Mouse (Mus musculus) forelimb bud, embryonic 11.5 days (tissue): ENCODE measurements at regions not wholly inside any gene's neighbourhood (a gene's known extent, or its start where the extent isn't known, plus 50 kb on each side); places are given as distances from the start of the nearest gene placed in this dataset.
"Not testable (repeated sequence)": the region's sequence is repeated elsewhere in the genome, so short reads cannot be mapped to it uniquely, and the experiment has no call there.

Experiments used
- DNase-seq: peaks from one replicate; pipeline ENCODE4 v3.0.0-alpha.2; 2012; ENCODE audit warnings: low read depth, low spot score

- no peak for DNase-seq
Measured at GRCm38 (mm10) chr6:13006596-13006995, 63.0 kb upstream of the Tmem106b start.

- no peak for DNase-seq
Measured at GRCm38 (mm10) chr6:12994701-12995100, 74.9 kb upstream of the Tmem106b start.

- no peak for DNase-seq
Measured at GRCm38 (mm10) chr6:12993772-12994171, 75.8 kb upstream of the Tmem106b start.

DNA sequence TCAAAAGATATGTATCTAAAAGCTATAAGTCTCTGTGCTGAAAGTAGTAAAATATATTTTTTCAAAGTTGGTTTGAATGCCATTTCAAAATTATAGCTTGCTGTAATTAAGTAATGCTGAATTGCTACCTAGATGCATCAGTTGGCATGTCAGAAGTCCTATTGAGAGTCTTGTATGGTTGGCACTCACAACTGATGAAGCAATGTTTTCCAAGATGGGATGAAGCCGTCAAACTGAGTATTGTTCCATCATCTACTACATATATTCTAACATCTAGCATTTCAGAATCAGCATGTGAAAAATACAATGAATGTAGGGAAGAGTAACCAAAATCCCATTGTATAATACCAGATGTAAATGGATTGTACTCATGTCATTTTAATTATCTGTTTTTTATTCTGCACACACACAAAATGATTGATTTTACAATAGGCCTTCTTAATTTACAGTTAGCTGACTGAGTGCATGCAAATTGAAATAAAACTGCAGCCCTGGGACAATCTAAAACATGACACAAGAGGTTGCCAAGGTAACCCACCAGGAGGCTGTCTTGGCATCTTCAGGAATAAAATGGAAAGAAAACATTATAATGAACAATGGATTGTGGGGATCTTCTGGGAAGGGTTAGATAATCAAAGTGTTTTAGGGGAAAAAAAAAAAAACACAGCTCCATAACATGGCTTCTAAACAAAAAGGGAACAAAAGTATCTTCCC is 92.2 kb upstream of the Tmem106b start:
- DNase-seq: no peak

DNA sequence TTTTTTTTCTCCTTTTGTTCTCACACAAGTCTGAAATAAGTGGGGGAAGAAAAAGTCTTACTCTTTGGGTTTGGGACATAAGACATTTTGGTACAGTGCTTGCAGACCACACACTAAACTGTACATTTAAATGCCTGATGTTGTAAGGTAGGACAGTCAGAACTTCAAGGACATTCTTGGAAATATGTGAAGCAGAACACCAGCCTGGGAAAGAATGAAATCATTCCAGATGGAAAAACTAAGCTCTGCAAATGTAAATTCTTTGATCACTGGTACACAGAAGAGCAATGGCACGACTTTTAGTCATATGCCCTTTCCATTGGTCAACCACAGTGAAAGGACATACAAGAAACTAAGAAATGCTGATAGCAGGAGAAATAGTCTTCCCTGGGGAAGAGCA is 98.0 kb upstream of the Tmem106b start:
- no peak for DNase-seq

DNA sequence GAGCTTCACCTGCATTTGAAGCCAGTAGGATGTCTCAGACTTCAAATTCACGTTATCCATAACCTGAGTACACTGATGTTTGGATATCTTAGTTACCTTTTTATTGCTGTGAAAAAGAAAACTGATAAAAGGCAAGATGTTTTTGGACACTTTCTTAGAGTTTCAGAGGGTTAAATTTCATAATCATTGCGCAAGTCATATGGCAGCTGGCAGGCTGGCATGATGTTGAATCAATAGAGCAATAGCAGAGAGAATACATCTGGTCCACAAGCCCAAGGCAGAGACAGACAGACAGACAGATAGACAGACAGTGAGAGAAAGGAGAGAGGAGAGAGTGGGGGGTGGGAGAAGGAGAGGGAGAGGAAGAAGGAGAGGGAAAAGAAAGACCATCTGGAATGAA is 102.3 kb upstream of the Tmem106b start:
- DNase-seq: no peak

GRCm38 (mm10) chr6:12957797-12958196 is 111.8 kb upstream of the Tmem106b start:
- DNase-seq: no peak

DNA sequence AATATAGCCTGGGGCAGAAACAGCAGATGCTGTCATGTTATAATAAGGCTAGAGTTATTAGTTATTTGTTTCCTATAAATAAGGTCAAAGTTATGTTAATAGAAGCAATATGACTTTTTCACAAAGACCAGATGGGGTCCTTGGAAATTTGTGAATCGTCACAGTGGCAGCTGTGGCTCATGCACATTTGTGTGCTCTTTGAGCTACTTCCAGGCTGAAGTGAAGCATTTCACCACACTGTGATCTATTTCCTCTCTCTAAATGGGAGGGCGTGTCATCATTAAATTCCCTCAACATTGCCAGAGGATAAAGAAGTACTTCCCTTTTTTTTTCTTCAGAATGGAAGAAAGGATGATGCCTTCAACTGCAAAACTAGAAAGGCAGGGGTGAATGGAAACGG is 157.9 kb upstream of the Tmem106b start:
- DNase-seq: no peak

DNA sequence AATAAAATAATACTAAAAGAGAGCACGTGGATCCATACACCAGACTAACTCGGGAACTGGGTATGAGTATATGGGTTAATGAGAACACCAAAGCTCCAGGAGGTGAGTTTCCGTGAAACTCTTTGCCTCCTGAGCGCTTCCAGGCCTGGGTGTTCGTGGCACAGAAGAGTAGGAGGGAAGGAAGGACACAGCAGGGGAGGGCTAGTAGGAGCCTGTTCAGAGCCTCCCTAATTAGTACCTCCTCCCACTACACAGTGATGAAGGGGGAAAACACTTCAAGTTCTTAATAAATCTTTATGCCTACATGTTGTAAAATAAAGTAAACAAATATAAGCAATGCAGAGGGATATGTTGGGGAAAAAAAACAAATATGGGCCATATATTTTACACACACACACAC is 143.7 kb upstream of the Thsd7a start:
- no peak for DNase-seq

GRCm38 (mm10) chr6:12876947-12877346 is 127.7 kb upstream of the Thsd7a start:
- DNase-seq: not testable (repeated sequence)

GRCm38 (mm10) chr6:12876366-12876765 is 127.2 kb upstream of the Thsd7a start:
- no peak for DNase-seq

DNA sequence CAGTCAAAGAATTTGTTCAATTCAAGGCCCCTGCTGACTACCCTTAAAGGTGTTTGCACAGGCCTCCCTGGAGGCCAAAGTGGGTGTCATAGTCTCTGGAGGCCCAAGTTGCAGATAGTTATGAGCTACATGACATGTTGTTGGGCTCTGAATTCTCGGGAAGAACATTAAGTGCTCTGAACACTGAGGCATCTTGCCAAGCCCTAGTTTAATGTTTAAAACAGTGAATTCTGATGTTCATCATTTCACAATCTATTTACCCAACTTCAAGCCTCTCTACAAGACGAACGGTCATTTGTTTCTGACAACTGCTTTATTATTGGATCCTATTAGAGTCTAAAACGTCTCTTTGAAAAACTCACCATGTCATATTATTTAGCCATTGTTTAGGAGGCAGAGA is 119.0 kb upstream of the Thsd7a start:
- no peak for DNase-seq

DNA sequence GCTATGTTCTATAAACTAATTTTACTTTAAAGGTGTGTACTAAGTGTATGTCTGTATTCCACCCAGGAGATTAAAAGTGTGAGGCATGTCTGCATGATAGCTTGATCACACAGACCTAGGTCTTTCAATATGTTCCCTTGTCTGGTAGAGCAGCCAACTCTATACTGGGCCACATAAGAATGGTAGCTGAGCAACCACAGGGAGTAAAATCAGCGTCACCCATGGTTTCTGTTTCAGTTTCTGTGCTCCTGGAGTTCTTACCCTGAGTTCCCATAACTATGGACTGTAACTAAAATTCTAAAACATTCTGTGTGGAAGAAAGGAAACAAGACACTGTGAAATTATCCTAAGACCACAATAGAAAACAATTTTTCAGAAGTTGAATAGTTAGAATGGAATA is 102.8 kb upstream of the Thsd7a start:
- no peak for DNase-seq

DNA sequence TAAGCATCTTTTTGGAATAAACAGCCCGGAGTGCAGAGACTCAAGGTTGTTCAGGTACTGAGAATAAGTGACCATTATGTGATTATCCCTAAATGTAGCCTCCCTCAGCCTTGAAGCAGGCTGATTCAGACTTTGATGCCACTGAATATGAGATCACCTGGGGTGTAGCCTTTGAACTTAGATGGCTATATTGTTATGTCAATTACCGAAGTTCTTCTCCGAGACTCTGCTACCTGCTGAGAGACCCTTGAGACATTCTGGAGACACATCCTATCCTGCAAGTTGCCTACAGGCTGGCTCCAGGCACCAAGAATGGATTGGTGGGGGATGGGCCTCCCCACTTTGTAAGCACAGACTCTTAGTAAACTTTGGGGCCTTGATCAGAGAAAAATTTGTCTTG is 85.9 kb upstream of the Thsd7a start:
- DNase-seq: not testable (repeated sequence)

GRCm38 (mm10) chr6:12833358-12833757 is 84.1 kb upstream of the Thsd7a start:
- DNase-seq: no peak

DNA sequence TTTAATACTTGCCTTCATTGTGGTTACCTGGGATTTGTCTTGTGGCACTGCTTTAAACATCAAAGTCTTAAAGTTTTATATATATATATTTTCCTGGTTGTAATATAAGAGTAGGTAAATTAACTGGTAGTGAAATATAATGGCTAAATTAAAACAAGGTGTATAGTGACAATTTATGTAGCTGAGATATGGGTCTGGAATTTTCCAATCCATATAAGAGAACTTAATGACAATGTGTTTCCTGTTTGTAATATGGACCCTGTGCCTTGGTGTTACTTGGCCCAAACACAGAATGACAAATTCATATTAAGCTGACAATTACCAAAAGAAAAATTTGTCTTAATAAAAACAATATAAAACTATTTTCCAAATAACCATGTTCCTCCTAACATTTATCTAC is 82.7 kb upstream of the Thsd7a start:
- DNase-seq: no peak

DNA sequence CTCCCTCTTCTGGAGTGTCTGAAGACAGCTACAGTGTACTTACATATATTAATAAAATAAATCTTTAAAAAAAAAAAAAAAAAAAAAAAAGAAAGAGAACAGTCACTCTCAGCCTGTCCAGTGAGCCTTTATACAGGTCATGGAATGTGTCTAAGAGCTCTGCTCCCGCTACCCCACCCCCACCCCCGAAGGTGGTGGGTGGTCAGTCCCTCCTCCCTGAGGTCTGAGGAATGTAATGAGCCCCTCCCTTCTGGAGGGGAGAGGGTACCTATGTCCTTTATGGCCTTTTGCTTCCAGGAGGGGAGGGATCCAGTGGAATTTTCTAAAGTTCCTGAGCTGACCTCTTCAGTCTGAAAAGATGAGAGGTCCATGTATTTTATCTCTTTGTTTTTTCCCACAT is 82.3 kb upstream of the Thsd7a start:
- peak; percentile 12 for DNase-seq

- no peak for DNase-seq
Measured at GRCm38 (mm10) chr6:12827745-12828144, 78.5 kb upstream of the Thsd7a start.

- DNase-seq: no peak
Measured at GRCm38 (mm10) chr6:12814972-12815770, 66.0 kb upstream of the Thsd7a start.

GRCm38 (mm10) chr6:12813781-12814180 is 64.6 kb upstream of the Thsd7a start:
- DNase-seq: not testable (repeated sequence)

DNA sequence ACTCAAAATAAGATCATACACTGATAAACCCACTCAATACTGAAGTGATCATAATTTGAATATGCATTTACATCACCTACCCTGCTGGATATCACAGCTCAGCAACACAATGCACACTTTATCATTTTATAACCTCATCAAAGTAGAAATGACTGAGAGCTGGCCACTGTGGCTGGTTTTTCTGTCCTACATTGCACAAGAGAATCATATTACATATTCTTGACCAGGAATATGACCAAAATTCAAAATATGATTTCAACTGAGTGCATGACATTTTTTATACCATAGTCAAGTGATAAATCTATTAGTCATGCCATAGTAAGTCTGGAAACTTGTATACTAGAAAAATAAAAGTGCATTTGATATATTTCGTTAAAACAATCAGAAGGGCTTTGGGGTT is 63.3 kb upstream of the Thsd7a start:
- DNase-seq: no peak

DNA sequence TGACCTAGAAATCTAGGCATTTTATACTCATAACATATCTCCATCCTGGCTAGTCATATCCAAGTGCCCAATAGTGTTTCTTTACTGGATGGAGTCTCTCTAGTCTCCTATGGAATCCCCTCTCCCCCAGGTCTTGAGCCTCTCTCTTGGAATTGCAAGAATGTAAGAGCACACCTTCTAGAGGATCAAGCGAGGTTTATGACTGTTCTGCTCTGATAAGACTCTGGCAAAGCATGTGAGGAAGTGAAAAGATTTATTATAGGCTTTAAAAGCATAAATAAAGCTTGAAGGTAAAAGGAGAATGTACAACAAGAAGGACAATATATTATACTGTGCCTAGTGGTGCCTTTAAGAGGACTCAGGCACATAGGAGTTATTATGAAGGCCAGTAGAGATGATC is 62.8 kb upstream of the Thsd7a start:
- no peak for DNase-seq

- no peak for DNase-seq
Measured at GRCm38 (mm10) chr6:12809601-12810000, 60.4 kb upstream of the Thsd7a start.
